Mouse (Mus musculus) lung, adult 18-20 months (tissue): ENCODE results near the gene Sh3bgrl.
"Not testable (repeated sequence)": the region's sequence is repeated elsewhere in the genome, so short reads cannot be mapped to it uniquely, and the experiment has no call there.

Experiments
- DNase-seq, 2 experiments: peaks; one replicate each; pipeline ENCODE4 v3.0.0; 2022; ENCODE audit warnings: mixed read lengths in 2 of 2

The Sh3bgrl gene

GRCm38 (mm10) chrX:109095245-109096242 is at the start of gene Sh3bgrl:
Sh3bgrl (plus strand) TSS chrX:109095365.
- peak; percentile 79 to 87 for DNase-seq

- no peak for DNase-seq
Observed at GRCm38 (mm10) chrX:109047773-109048172, 47.4 kb upstream of the Sh3bgrl start.

GRCm38 (mm10) chrX:109071719-109072118 is 23.4 kb upstream of the Sh3bgrl start:
- no peak for DNase-seq

GRCm38 (mm10) chrX:109075716-109076115 is 19.4 kb upstream of the Sh3bgrl start:
- DNase-seq, result no peak

- peak in 1 of 2 experiments; percentile 8 for DNase-seq
Observed at GRCm38 (mm10) chrX:109076355-109076754, 18.8 kb upstream of the Sh3bgrl start.

GRCm38 (mm10) chrX:109079354-109079753 is 15.8 kb upstream of the Sh3bgrl start:
- DNase-seq, result not testable (repeated sequence)

GRCm38 (mm10) chrX:109087073-109087472 is 8.1 kb upstream of the Sh3bgrl start:
- DNase-seq, result no peak

- DNase-seq, result no peak
Observed at GRCm38 (mm10) chrX:109094800-109095199, 365 bp upstream of the Sh3bgrl start.

GRCm38 (mm10) chrX:109098511-109098910 is 3.3 kb downstream of the Sh3bgrl start:
- no peak for DNase-seq

GRCm38 (mm10) chrX:109100441-109100840 is 5.3 kb downstream of the Sh3bgrl start:
- DNase-seq, result no peak

- no peak for DNase-seq
Observed at GRCm38 (mm10) chrX:109108117-109108805, 13.1 kb downstream of the Sh3bgrl start.

GRCm38 (mm10) chrX:109112885-109113284 is 17.7 kb downstream of the Sh3bgrl start:
- DNase-seq, result no peak

- DNase-seq, result no peak
Observed at GRCm38 (mm10) chrX:109113401-109114280, 18.5 kb downstream of the Sh3bgrl start.

- peak in 1 of 2 experiments; percentile 24 for DNase-seq
Observed at GRCm38 (mm10) chrX:109119829-109120826, 25.0 kb downstream of the Sh3bgrl start.

- no peak for DNase-seq
Observed at GRCm38 (mm10) chrX:109121161-109121560, 26.0 kb downstream of the Sh3bgrl start.

GRCm38 (mm10) chrX:109122670-109123069 is 27.5 kb downstream of the Sh3bgrl start:
- peak in 1 of 2 experiments; percentile 35 for DNase-seq

- DNase-seq, result no peak
Observed at GRCm38 (mm10) chrX:109123762-109124161, 28.6 kb downstream of the Sh3bgrl start.

GRCm38 (mm10) chrX:109126847-109127246 is 31.7 kb downstream of the Sh3bgrl start:
- DNase-seq, result no peak

GRCm38 (mm10) chrX:109127551-109128088 is 32.5 kb downstream of the Sh3bgrl start:
- DNase-seq, result peak in 1 of 2 experiments; percentile 40

GRCm38 (mm10) chrX:109130066-109130465 is 34.9 kb downstream of the Sh3bgrl start:
- DNase-seq, result no peak

GRCm38 (mm10) chrX:109131834-109132233 is 36.7 kb downstream of the Sh3bgrl start:
- DNase-seq, result no peak
